Mouse (Mus musculus): ENCODE results near the gene Cyp4a10.

DNA sequence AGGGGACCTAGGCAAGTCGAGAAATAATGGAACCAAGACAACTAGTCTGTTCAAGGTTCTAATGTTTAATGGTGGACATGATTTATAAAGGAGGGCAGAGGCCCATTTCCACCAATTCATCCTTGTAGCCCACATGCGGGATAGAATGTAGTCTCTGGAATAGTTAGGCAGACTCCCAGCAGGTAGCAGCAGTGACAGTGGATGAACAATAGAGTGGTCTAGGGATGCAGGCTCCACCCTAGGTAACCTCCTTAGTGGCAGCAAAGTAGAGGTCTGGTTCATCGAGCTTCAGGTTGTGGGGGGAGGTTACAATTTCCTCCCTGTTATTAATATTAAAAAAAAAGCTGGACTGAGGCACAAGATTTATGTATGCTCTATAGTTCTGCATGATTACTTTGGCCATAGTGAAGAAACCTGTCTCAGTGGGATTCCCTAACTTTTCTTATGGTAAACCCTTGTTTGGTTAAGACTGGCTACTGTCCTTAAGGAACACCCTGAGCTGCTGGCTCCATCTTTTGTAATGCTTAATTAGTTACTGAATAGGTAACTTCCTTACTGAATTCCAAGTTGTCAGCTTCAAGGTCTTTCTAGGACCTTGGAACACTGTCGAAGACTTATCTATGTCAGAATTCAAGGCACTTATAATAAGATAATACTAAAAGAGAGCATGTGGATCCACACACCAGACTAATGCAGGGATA lies 39.9 kb downstream of the Cyp4a10 start:
- TF ChIP-seq CTCF (conservative IDR thresholded peaks at IDR 0.05 in 1 of 2, IDR thresholded peaks at IDR 0.05 in 1 of 2; ENCODE audit: low read depth in 2 of 2, low read length in 2 of 2) (no peak), ZKSCAN1 (IDR thresholded peaks at IDR 0.05; ENCODE audit: borderline replicate concordance, low read depth, low read length) (no peak), USF1 (IDR thresholded peaks at IDR 0.05; ENCODE audit: low read depth, low read length) (no peak), ELF1 (IDR thresholded peaks at IDR 0.05; ENCODE audit: low read depth, low read length) (no peak), POLR2A (IDR thresholded peaks at IDR 0.05; ENCODE audit: low read depth, low read length) (no peak), EP300 (IDR thresholded peaks at IDR 0.05; ENCODE audit: low read length) (no peak)
